Mouse (Mus musculus): ENCODE data around the gene Ddhd1.
"Not testable (repeated sequence)": the region's sequence is repeated elsewhere in the genome, so short reads cannot be mapped to it uniquely, and the experiment has no call there.

Ddhd1 gene

GRCm38 (mm10) chr14:45580923-45581827, 76.8 kb downstream of the Ddhd1 start:
- DNase-seq (ENCODE audit: low spot score): not testable (repeated sequence)

- peak; percentile 75 for DNase-seq (ENCODE audit: low spot score)
These were observed 91.6 kb downstream of the Ddhd1 start for GRCm38 (mm10) chr14:45566066-45566937.

- DNase-seq (ENCODE audit: low spot score): peak; percentile 60
These were observed 92.5 kb downstream of the Ddhd1 start for GRCm38 (mm10) chr14:45565216-45566065.

- no peak for DNase-seq (ENCODE audit: low spot score)
These were observed 94.4 kb downstream of the Ddhd1 start for GRCm38 (mm10) chr14:45563577-45563976.

- no peak for DNase-seq (ENCODE audit: low spot score)
These were observed 96.3 kb downstream of the Ddhd1 start for GRCm38 (mm10) chr14:45561681-45562080.

GRCm38 (mm10) chr14:45559018-45559417, 98.9 kb downstream of the Ddhd1 start:
- DNase-seq (ENCODE audit: low spot score): no peak

- DNase-seq (ENCODE audit: low spot score): no peak
These were observed 103.6 kb downstream of the Ddhd1 start for GRCm38 (mm10) chr14:45554336-45554735.

GRCm38 (mm10) chr14:45553854-45554253, 104.1 kb downstream of the Ddhd1 start:
- no peak for DNase-seq (ENCODE audit: low spot score)

GRCm38 (mm10) chr14:45552431-45552830, 105.5 kb downstream of the Ddhd1 start:
- no peak for DNase-seq (ENCODE audit: low spot score)

GRCm38 (mm10) chr14:45551121-45551768, 106.7 kb downstream of the Ddhd1 start:
- DNase-seq (ENCODE audit: low spot score): peak; percentile 76

GRCm38 (mm10) chr14:45550010-45550647, 107.8 kb downstream of the Ddhd1 start:
- no peak for DNase-seq (ENCODE audit: low spot score)

GRCm38 (mm10) chr14:45548118-45548517, 109.8 kb downstream of the Ddhd1 start:
- DNase-seq (ENCODE audit: low spot score): no peak

GRCm38 (mm10) chr14:45544905-45545304, 113.0 kb downstream of the Ddhd1 start:
- no peak for DNase-seq (ENCODE audit: low spot score)

GRCm38 (mm10) chr14:45544026-45544425, 113.9 kb downstream of the Ddhd1 start:
- no peak for DNase-seq (ENCODE audit: low spot score)

- DNase-seq (ENCODE audit: low spot score): peak; percentile 86
These were observed 118.1 kb downstream of the Ddhd1 start for GRCm38 (mm10) chr14:45539659-45540468.
